Mouse (Mus musculus) stomach, embryonic 14.5 days (tissue): Measurements from ENCODE around the gene Pebp1. TPM values are rescaled to one million over a fixed set of nuclear protein-coding genes. Genes with fewer than 3 reads are reported as not detected.

Experiments
- ATAC-seq: fragments of 200-750 bp; cut with Nextera tagmentation; 2 replicates; pipeline ENCODE4 v1.8.0; 2017; ENCODE audit warnings: low read depth, moderate TSS enrichment; ENCODE audit not compliant: insufficient number of reproducible peaks, insufficient read depth, low FRiP score
- H3K27ac ChIP-seq: fragments of 300-500 bp; sonication (generic); 2 replicates; pipeline ENCODE4 v1.5.1; 2014; ENCODE audit warnings: mild to moderate bottlenecking, low read length, moderate library complexity, mixed read lengths
- H3K27me3 ChIP-seq: fragments of 300-500 bp; sonication (generic); 2 replicates; pipeline ENCODE4 v1.6.1; 2014; ENCODE audit warnings: low read length, control low read depth, mixed read lengths; ENCODE audit not compliant: control insufficient read depth, insufficient read depth
- H3K36me3 ChIP-seq: fragments of 300-500 bp; sonication (generic); 2 replicates; pipeline ENCODE4 v1.6.1; 2014; ENCODE audit warnings: mild to moderate bottlenecking, control low read depth, low read length, moderate library complexity, mixed read lengths; ENCODE audit not compliant: control insufficient read depth, insufficient read depth
- H3K4me1 ChIP-seq: fragments of 300-500 bp; sonication (generic); 2 replicates; pipeline ENCODE4 v1.6.1; 2014; ENCODE audit warnings: low read length, control low read depth, mixed read lengths; ENCODE audit not compliant: control insufficient read depth, insufficient read depth
- H3K4me2 ChIP-seq: fragments of 300-500 bp; sonication (generic); replicated peaks from 2 replicates; pipeline ENCODE4 v1.6.1; 2014; ENCODE audit warnings: low read depth, low read length, control low read depth
- H3K4me3 ChIP-seq: fragments of 300-500 bp; sonication (generic); 2 replicates; pipeline ENCODE4 v1.5.1; 2014; ENCODE audit warnings: low read depth, low read length, control low read depth
- H3K9ac ChIP-seq: fragments of 300-500 bp; sonication (generic); replicated peaks from 2 replicates; pipeline ENCODE4 v1.6.1; 2014; ENCODE audit warnings: low read depth, mild to moderate bottlenecking, control low read depth, low read length, moderate library complexity, mixed read lengths
- H3K9me3 ChIP-seq: fragments of 300-500 bp; sonication (generic); 2 replicates; pipeline ENCODE4 v1.6.1; 2016; ENCODE audit warnings: low read depth, low read length, control low read depth; ENCODE audit not compliant: control insufficient read depth
- WGBS: fragments of 180-500 bp; shearing (Covaris S2); extraction: QIAGEN DNeasy Blood & Tissue Kit; methylation state at CpG from one replicate; pipeline ENCODE4 v1.1.7; 2014; 5-methylcytosine and 5-hydroxymethylcytosine counted together
- polyA plus RNA-seq: library from polyadenylated mRNA; unstranded; fragments of >200 nt; fragmentation: Nextera tagmentation; extraction: Ambion mirVana; gene quantifications from 2 replicates; pipeline ENCODE4 v1.2.1, GENCODE M21; 2014

The Pebp1 gene
- polyA plus RNA-seq, 1 experiment from 2014 or later, result 729 TPM

DNA sequence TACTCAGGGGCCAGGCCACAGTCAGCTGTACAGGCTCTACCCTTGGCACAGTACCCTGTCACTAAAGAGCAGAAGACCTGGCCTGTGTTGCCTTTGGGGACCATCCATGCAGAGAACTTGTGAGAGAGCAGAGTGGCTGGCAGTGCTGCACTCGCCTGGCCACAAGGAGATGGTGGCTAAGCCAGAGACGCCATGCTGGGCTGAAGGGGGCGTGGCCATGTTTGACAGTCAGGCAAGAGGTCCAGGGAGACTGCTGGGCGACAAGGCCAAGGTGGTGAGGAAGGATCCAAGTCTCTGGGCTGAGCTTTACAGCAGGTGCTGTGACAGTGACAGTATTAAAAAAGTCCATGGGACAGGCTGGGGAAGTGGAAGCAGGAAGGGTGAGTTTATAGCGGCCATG, 18.7 kb downstream of the Pebp1 start:
- WGBS, result 44% methylated on average over 5 of the region's 5 CpGs
- no peak for ATAC-seq
- Histone ChIP-seq H3K27me3 (no peaks in the 10 kb centered on the region), H3K9ac (no peak overlapping the region), H3K4me3 (no peak overlapping the region), H3K4me2 (no peak overlapping the region), H3K9me3 (no peaks in the 10 kb centered on the region; the same call in 1 of the 2 replicates), H3K4me1 (no peaks in the 10 kb centered on the region), H3K27ac (no peak overlapping the region), H3K36me3 (peaks cover 3% of the 10 kb centered on the region)

DNA sequence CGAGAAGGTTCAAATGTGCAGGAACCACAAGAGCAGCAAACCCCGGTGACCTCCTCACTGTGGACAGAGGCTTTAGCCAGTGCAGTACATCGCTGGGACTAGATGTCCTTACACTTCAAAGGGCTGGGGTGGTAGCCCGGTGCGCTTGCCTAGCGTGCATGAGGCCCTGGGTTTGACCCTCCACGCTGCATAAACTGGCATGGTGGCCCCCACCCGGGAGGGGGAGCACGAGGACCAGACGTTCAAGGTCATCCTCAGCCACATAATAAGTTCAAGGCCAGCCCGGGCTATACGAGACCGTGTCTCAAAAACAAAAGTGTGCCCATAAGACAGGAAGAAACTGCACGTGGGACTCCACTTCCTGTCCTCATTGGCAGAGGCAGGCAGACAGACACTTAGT, 19.5 kb downstream of the Pebp1 start:
- H3K36me3 ChIP-seq, result peaks cover 11% of the 10 kb centered on the region
- 80% methylated on average over 14 of the region's 14 CpGs for WGBS
- H3K27me3 ChIP-seq, result no peaks in the 10 kb centered on the region
- no peak overlapping the region for H3K9ac ChIP-seq
- no peaks in the 10 kb centered on the region; the same call in 1 of the 2 replicates for H3K9me3 ChIP-seq
- no peak overlapping the region for H3K27ac ChIP-seq
- no peak overlapping the region for H3K4me3 ChIP-seq
- H3K4me2 ChIP-seq, result no peak overlapping the region
- no peak for ATAC-seq
- no peaks in the 10 kb centered on the region for H3K4me1 ChIP-seq

GRCm38 (mm10) chr5:117264701-117265100, 22.7 kb downstream of the Pebp1 start:
- Histone ChIP-seq H3K36me3 (peaks cover 14% of the 10 kb centered on the region), H3K27me3 (no peaks in the 10 kb centered on the region), H3K4me1 (no peaks in the 10 kb centered on the region), H3K9me3 (no peaks in the 10 kb centered on the region; the same call in 1 of the 2 replicates), H3K4me3 (no peak overlapping the region), H3K4me2 (no peak overlapping the region), H3K27ac (no peak overlapping the region), H3K9ac (no peak overlapping the region)
- 43% methylated on average over 5 of the region's 5 CpGs for WGBS
- no peak for ATAC-seq

DNA sequence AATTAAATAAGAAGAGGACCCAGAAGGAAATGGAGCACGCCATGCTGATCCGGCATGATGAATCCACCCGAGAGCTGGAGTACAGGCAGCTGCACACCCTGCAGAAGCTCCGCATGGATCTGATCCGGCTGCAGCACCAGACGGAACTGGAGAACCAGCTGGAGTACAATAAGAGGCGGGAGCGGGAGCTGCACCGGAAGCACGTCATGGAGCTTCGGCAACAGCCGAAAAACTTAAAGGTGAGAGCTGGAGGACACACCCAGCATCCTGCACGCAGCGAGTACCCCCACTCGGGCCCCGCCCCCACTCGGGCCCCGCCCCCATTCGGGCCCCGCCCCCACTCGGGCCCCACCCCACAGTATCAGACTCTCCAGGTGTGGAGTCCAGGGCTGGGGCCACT, 23.9 kb downstream of the Pebp1 start:
- H3K4me3 ChIP-seq, result no peak overlapping the region
- no peaks in the 10 kb centered on the region for H3K27me3 ChIP-seq
- H3K4me1 ChIP-seq, result no peaks in the 10 kb centered on the region
- peaks cover 14% of the 10 kb centered on the region for H3K36me3 ChIP-seq
- no peak for ATAC-seq
- H3K27ac ChIP-seq, result no peak overlapping the region
- H3K9me3 ChIP-seq, result no peaks in the 10 kb centered on the region; the same call in 1 of the 2 replicates
- H3K9ac ChIP-seq, result no peak overlapping the region
- H3K4me2 ChIP-seq, result no peak overlapping the region
- WGBS, result 83% methylated on average over 21 of the region's 21 CpGs

- ATAC-seq, result no peak
- WGBS, result 90% methylated on average over 15 of the region's 15 CpGs
Observed at GRCm38 (mm10) chr5:117258276-117258675, 29.1 kb downstream of the Pebp1 start.

GRCm38 (mm10) chr5:117251763-117252162, 35.7 kb downstream of the Pebp1 start:
- Histone ChIP-seq H3K4me2 (no peak overlapping the region), H3K27me3 (no peaks in the 10 kb centered on the region), H3K27ac (no peak overlapping the region), H3K4me3 (no peak overlapping the region), H3K4me1 (no peaks in the 10 kb centered on the region), H3K36me3 (peaks cover 12% of the 10 kb centered on the region; the same call in 1 of the 2 replicates), H3K9me3 (no peaks in the 10 kb centered on the region), H3K9ac (no peak overlapping the region)
- 90% methylated on average over 3 of the region's 3 CpGs for WGBS
- no peak for ATAC-seq

More at GRCm38 (mm10) chr5:117258276-117258675, 29.1 kb downstream of the Pebp1 start:
- Histone ChIP-seq H3K27ac (no peak overlapping the region), H3K9ac (no peak overlapping the region), H3K27me3 (no peaks in the 10 kb centered on the region), H3K4me2 (no peak overlapping the region), H3K4me1 (no peaks in the 10 kb centered on the region), H3K36me3 (peaks cover 24% of the 10 kb centered on the region), H3K4me3 (no peak overlapping the region), H3K9me3 (no peaks in the 10 kb centered on the region)

DNA sequence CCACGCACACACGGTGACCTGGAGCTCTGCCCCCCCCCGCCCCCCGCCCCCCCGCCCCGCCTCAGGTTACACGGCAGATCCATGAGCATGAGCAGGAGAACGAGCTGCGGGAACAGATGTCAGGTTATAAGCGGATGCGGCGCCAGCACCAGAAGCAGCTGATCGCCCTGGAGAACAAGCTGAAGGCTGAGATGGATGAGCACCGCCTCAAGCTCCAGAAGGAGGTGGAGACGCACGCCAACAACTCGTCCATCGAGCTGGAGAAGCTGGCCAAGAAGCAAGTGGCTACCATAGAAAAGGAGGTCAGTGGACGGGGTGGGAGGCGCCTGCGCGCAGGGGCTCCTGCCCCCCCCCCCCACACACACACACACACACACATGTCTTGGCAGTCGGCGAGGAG, 36.6 kb downstream of the Pebp1 start:
- Histone ChIP-seq H3K27me3 (no peaks in the 10 kb centered on the region), H3K9ac (no peak overlapping the region), H3K4me2 (no peak overlapping the region), H3K4me3 (no peak overlapping the region), H3K27ac (no peak overlapping the region), H3K4me1 (no peaks in the 10 kb centered on the region), H3K9me3 (no peaks in the 10 kb centered on the region), H3K36me3 (peaks cover 2% of the 10 kb centered on the region; the same call in 1 of the 2 replicates)
- ATAC-seq, result no peak
- WGBS, result 51% methylated on average over 23 of the region's 24 CpGs

- WGBS, result 29% methylated on average over 10 of the region's 10 CpGs
- H3K4me2 ChIP-seq, result no peak overlapping the region
- no peaks in the 10 kb centered on the region for H3K27me3 ChIP-seq
- no peak overlapping the region for H3K4me3 ChIP-seq
- H3K9me3 ChIP-seq, result no peaks in the 10 kb centered on the region
- no peak overlapping the region for H3K27ac ChIP-seq
- no peaks in the 10 kb centered on the region for H3K36me3 ChIP-seq
- ATAC-seq, result no peak
- no peak overlapping the region for H3K9ac ChIP-seq
- no peaks in the 10 kb centered on the region for H3K4me1 ChIP-seq
Observed at GRCm38 (mm10) chr5:117248351-117248750, 39.1 kb downstream of the Pebp1 start.

DNA sequence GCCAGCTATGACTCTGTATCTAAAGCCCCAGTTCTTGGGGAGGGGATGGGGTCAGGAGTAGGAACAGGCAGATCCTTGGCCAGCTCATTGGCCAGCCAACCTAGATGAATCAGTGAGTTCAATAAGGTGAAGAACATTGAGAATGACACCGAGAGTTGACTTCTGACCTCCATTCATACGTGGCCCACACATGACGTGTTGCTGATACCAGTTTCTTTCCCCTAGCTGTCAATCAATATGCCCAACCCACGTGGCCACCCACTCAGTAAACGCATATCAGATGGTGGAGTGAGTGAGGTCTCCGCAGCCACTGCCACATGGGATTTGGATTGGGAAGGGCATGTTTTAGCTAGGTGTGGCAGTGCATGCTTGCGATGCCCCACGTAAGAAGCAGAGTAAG, 42.3 kb downstream of the Pebp1 start:
- Histone ChIP-seq H3K36me3 (no peaks in the 10 kb centered on the region), H3K27me3 (no peaks in the 10 kb centered on the region), H3K4me1 (no peaks in the 10 kb centered on the region), H3K4me3 (no peak overlapping the region), H3K4me2 (no peak overlapping the region), H3K27ac (no peak overlapping the region), H3K9me3 (no peaks in the 10 kb centered on the region), H3K9ac (no peak overlapping the region)
- ATAC-seq, result no peak
- 90% methylated on average over 8 of the region's 8 CpGs for WGBS
